Mouse (Mus musculus): Measurements from ENCODE around the gene Chchd5. TPM values are rescaled to one million over a fixed set of nuclear protein-coding genes. Genes with fewer than 3 reads are reported as not detected.

Chchd5 gene
- total and polyA plus RNA-seq, 2 experiments from 2014 or later: 14.1 to 23.6 TPM

DNA sequence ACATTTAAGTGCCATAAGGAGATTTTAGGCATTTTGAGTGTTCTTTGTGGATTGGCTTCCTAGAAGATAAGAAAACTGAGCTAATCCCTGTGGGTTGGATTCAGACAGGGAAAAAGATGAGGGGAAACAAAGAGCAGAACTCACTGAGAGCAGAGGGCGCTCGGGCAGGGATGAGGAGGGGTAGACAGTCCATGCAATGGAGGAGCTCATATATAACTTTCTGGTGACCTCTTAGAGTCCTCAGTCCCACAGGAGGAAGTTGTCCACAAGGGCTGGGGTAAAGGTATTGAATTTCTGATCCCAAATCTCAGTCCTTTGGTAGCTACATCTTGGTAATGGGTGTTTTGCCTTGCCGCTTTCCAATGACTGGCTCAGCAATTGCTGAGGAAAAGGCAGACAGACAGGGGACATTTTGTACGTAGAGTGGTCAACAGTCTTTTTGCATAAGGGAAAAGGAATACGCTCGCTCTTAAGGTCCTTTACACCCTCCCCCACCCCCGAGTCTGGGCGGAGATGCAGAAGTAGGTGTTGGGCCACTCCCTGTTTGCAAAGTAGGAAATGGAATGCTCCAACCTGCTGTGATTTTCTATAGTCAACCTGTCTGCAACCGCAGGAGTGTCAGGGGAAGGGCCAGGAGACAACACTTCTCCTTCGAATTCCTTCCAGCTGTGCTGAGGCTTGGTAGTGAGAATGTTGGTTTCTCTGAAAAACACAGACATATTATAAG lies 48.8 kb downstream of the Chchd5 start:
- Histone ChIP-seq H3K4me1 (ENCODE audit: insufficient read depth, low read length) (no peaks in the 10 kb centered on the region), H3K4me3 (ENCODE audit: low read depth, low read length) (no peak overlapping the region), H3K27me3 (ENCODE audit: insufficient read depth, low read length) (no peaks in the 10 kb centered on the region), H3K36me3 (ENCODE audit: insufficient read depth, low read length) (no peaks in the 10 kb centered on the region), H3K9ac (replicated peaks; ENCODE audit: low read length, poor library complexity, severe bottlenecking) (no peak overlapping the region), H3K4me2 (ENCODE audit: low read depth, low read length, poor library complexity, severe bottlenecking) (no peak overlapping the region), H3K9me3 (ENCODE audit: low read length) (no peaks in the 10 kb centered on the region), H3K27ac (ENCODE audit: low read depth, low read length) (no peak overlapping the region)
- TF ChIP-seq CTCF (IDR thresholded peaks at IDR 0.05): no peak
- WGBS: 55% methylated on average over 10 of the region's 10 CpGs
- DNase-seq (ENCODE audit: low spot score) (no peak), ATAC-seq (ENCODE audit: low FRiP score) (no peak)

DNA sequence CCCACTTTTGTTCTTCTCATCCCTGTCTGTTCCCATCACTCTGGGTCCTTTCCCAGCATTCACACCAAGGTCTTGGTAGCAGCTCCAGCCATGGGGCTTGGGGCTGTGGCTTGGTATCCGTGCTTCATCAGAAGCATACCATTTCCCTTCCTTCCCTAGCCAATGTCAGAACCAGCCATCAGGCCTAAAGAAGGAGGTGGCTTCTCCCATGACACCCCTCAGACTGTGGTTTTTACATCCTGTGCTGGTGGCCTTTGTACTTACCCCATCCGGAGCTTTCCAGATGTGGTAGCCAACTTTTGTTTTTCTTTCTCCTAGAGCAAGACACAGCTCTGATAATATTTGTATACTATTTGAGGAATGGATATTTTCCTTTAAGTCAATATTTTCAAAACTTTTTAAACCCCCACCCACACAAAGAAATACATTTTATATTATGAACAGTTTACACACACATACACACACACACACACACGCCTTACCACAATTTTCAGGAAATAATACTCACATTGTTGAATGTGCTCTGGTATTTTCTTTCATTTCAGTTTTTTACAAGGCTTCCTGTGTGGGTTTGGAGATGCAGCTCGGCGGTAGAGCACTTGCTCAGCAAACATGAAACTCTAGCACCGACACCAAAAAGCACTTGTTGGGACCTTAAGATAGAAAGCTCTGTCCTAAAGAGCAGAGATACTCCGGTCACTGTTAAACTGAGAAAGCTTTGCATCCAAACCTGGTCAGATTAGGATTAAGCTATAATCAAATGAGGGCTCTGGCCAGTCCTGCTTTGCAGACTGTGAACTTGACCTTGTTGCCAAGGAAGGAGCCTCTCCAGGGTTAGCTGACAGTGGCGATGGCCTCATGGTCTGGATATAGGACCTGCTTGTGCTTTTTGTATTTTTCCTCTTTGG lies 50.7 kb downstream of the Chchd5 start:
- Histone ChIP-seq H3K4me2 (ENCODE audit: low read depth, low read length, poor library complexity, severe bottlenecking) (no peak overlapping the region), H3K4me1 (ENCODE audit: insufficient read depth, low read length) (no peaks in the 10 kb centered on the region), H3K9me3 (ENCODE audit: low read length) (no peaks in the 10 kb centered on the region), H3K4me3 (ENCODE audit: low read depth, low read length) (no peak overlapping the region), H3K27me3 (ENCODE audit: insufficient read depth, low read length) (no peaks in the 10 kb centered on the region), H3K27ac (ENCODE audit: low read depth, low read length) (no peak overlapping the region), H3K36me3 (ENCODE audit: insufficient read depth, low read length) (no peaks in the 10 kb centered on the region), H3K9ac (replicated peaks; ENCODE audit: low read length, poor library complexity, severe bottlenecking) (no peak overlapping the region)
- 82% methylated on average over 8 of the region's 8 CpGs for WGBS
- DNase-seq (ENCODE audit: low spot score): no peak
- TF ChIP-seq CTCF (IDR thresholded peaks at IDR 0.05): no peak
- no peak for ATAC-seq (ENCODE audit: low FRiP score)

DNA sequence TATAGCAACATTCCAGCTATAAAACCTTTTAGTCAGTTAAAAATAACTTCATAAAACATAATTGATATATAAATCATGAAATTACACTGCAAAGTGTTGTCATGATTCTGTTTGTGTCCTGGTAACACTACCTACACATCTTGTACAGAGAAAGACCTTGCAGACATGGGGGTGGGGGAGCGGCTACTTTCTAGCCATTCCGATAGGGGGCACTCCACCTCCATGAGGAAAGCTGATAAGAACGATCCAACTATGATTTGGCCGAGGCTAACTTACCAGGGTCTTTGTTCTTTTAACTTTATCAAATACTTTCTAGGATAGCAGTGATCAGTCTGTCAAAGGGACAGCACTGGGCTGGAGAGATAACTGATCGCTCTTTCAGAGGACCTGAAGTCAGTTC lies 52.0 kb downstream of the Chchd5 start:
- no peak for DNase-seq (ENCODE audit: low spot score)
- H3K4me3 ChIP-seq (ENCODE audit: low read depth, low read length): no peak overlapping the region
- 88% methylated on average over 5 of the region's 5 CpGs for WGBS

DNA sequence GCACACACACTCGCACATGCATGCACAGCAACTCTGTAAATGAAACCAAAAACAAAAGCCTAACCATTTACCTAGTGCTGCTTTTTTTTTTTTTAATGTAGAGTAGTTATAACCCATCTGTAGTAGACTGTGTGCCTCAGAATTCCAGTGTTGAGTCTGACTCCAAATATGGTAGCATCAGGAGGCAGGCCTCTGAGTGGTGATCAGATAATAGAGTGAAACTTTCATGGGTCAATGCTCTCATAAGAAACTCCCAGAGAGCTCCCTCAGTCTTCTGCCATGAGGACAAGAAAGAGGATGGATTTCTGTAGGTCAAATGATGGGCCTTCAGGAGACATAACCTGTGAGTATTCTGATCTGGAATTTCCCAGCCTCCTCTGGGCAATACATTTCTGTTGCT lies 52.9 kb downstream of the Chchd5 start:
- ATAC-seq (ENCODE audit: low FRiP score) (no peak), DNase-seq (ENCODE audit: low spot score) (no peak)
- Histone ChIP-seq H3K9ac (replicated peaks; ENCODE audit: low read length, poor library complexity, severe bottlenecking) (no peak overlapping the region), H3K36me3 (ENCODE audit: insufficient read depth, low read length) (no peaks in the 10 kb centered on the region), H3K4me1 (ENCODE audit: insufficient read depth, low read length) (no peaks in the 10 kb centered on the region), H3K4me3 (ENCODE audit: low read depth, low read length) (no peak overlapping the region), H3K9me3 (ENCODE audit: low read length) (no peaks in the 10 kb centered on the region), H3K27ac (ENCODE audit: low read depth, low read length) (no peak overlapping the region), H3K27me3 (ENCODE audit: insufficient read depth, low read length) (no peaks in the 10 kb centered on the region), H3K4me2 (ENCODE audit: low read depth, low read length, poor library complexity, severe bottlenecking) (no peak overlapping the region)
- WGBS: 100% methylated on average over 1 of the region's 1 CpGs
- TF ChIP-seq CTCF (IDR thresholded peaks at IDR 0.05): no peak

More for the DNA sequence above, 52.0 kb downstream of the Chchd5 start:
- Histone ChIP-seq H3K4me2 (ENCODE audit: low read depth, low read length, poor library complexity, severe bottlenecking) (no peak overlapping the region), H3K4me1 (ENCODE audit: insufficient read depth, low read length) (no peaks in the 10 kb centered on the region), H3K9me3 (ENCODE audit: low read length) (no peaks in the 10 kb centered on the region), H3K9ac (replicated peaks; ENCODE audit: low read length, poor library complexity, severe bottlenecking) (no peak overlapping the region), H3K27ac (ENCODE audit: low read depth, low read length) (no peak overlapping the region), H3K27me3 (ENCODE audit: insufficient read depth, low read length) (no peaks in the 10 kb centered on the region), H3K36me3 (ENCODE audit: insufficient read depth, low read length) (no peaks in the 10 kb centered on the region)
- TF ChIP-seq CTCF (IDR thresholded peaks at IDR 0.05): no peak
- no peak for ATAC-seq (ENCODE audit: low FRiP score)

DNA sequence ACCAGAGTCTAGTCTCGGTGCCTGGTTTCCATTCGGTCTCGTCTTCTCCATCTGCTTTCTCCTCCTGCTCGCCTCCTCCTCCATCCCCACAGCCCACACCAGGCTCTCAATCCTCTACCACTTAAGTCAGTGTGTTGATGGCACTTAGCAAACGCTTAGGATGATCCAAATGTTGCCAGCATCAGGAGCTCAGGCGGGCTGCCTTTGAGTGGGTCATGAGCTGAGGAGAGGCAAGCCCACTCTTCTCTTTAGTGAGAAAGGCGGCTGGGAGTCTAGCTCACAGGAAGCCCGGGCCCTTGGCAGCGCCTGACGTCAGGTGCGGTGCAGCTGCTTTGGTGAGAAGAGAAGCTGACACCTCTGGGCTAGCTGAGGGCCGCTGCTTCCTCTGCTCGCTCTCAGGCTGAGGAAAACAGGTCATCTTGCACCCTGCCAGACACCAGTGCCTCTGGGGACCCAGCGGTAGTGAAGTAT lies 54.1 kb downstream of the Chchd5 start:
- ATAC-seq (ENCODE audit: low FRiP score) (no peak), DNase-seq (ENCODE audit: low spot score) (no peak)
- no peak overlapping the region for H3K4me3 ChIP-seq (ENCODE audit: low read depth, low read length)
- no peak overlapping the region for H3K27ac ChIP-seq (ENCODE audit: low read depth, low read length)
- WGBS: 80% methylated on average over 14 of the region's 14 CpGs
- no peak overlapping the region for H3K4me2 ChIP-seq (ENCODE audit: low read depth, low read length, poor library complexity, severe bottlenecking)
- no peaks in the 10 kb centered on the region for H3K9me3 ChIP-seq (ENCODE audit: low read length)
- TF ChIP-seq CTCF (IDR thresholded peaks at IDR 0.05): no peak
- H3K9ac ChIP-seq (replicated peaks; ENCODE audit: low read length, poor library complexity, severe bottlenecking): no peak overlapping the region
- no peaks in the 10 kb centered on the region for H3K4me1 ChIP-seq (ENCODE audit: insufficient read depth, low read length)
- H3K36me3 ChIP-seq (ENCODE audit: insufficient read depth, low read length): no peaks in the 10 kb centered on the region
- H3K27me3 ChIP-seq (ENCODE audit: insufficient read depth, low read length): no peaks in the 10 kb centered on the region

Other genes with a start within 250 kb of the Chchd5 start
- 3.5 and 5.0 TPM in 2 replicates for gene Zc3h8, start 185.6 kb upstream of the Chchd5 start, total RNA-seq (2014; rRNA removed)
- 14.7 and 15.5 TPM in 2 replicates for gene Zc3h8, start 185.6 kb upstream of the Chchd5 start, polyA plus RNA-seq (2015; fragmentation: Nextera tagmentation; extraction: Ambion mirVana)
- gene Zc3h6, start 162.3 kb upstream of the Chchd5 start, total RNA-seq (2014; rRNA removed): 6.8 and 8.9 TPM in 2 replicates
- 4.8 and 5.9 TPM in 2 replicates for gene Zc3h6, start 162.3 kb upstream of the Chchd5 start, polyA plus RNA-seq (2015; fragmentation: Nextera tagmentation; extraction: Ambion mirVana)
- gene Gm10762, start 162.0 kb upstream of the Chchd5 start, total RNA-seq (2014; rRNA removed): 26.6 and 29.8 TPM in 2 replicates
- gene Gm10762, start 162.0 kb upstream of the Chchd5 start, polyA plus RNA-seq (2015; fragmentation: Nextera tagmentation; extraction: Ambion mirVana): 14.9 and 18.2 TPM in 2 replicates
- gene Vinac1, start 81.5 kb upstream of the Chchd5 start, total RNA-seq (2014; rRNA removed): 1.8 and 2.3 TPM in 2 replicates
- 0.94 and 1.1 TPM in 2 replicates for gene Vinac1, start 81.5 kb upstream of the Chchd5 start, polyA plus RNA-seq (2015; fragmentation: Nextera tagmentation; extraction: Ambion mirVana)
- gene Ttl, start 63.8 kb upstream of the Chchd5 start, total RNA-seq (2014; rRNA removed): 53.7 and 58.0 TPM in 2 replicates
- 28.8 and 30.2 TPM in 2 replicates for gene Ttl, start 63.8 kb upstream of the Chchd5 start, polyA plus RNA-seq (2015; fragmentation: Nextera tagmentation; extraction: Ambion mirVana)
- 23.1 and 25.9 TPM in 2 replicates for gene Polr1b, start 28.7 kb upstream of the Chchd5 start, total RNA-seq (2014; rRNA removed)
- gene Polr1b, start 28.7 kb upstream of the Chchd5 start, polyA plus RNA-seq (2015; fragmentation: Nextera tagmentation; extraction: Ambion mirVana): 10.4 and 11.1 TPM in 2 replicates
- 80.0 and 82.2 TPM in 2 replicates for gene Slc20a1, start 69.1 kb downstream of the Chchd5 start, total RNA-seq (2014; rRNA removed)
- 44.9 and 47.7 TPM in 2 replicates for gene Slc20a1, start 69.1 kb downstream of the Chchd5 start, polyA plus RNA-seq (2015; fragmentation: Nextera tagmentation; extraction: Ambion mirVana)
- 2.6 and 5.8 TPM in 2 replicates for gene Ckap2l, start 167.5 kb downstream of the Chchd5 start, total RNA-seq (2014; rRNA removed)
- gene Ckap2l, start 167.5 kb downstream of the Chchd5 start, polyA plus RNA-seq (2015; fragmentation: Nextera tagmentation; extraction: Ambion mirVana): 4.8 and 5.0 TPM in 2 replicates
- gene Il1a, start 180.3 kb downstream of the Chchd5 start, total RNA-seq (2014; rRNA removed): 0.52 and 0.93 TPM in 2 replicates
- gene Il1a, start 180.3 kb downstream of the Chchd5 start, polyA plus RNA-seq (2015; fragmentation: Nextera tagmentation; extraction: Ambion mirVana): 0.21 and 0.31 TPM in 2 replicates
- gene Il1b, start 241.4 kb downstream of the Chchd5 start, total RNA-seq (2014; rRNA removed): not detected in 2 replicates
- gene Il1b, start 241.4 kb downstream of the Chchd5 start, polyA plus RNA-seq (2015; fragmentation: Nextera tagmentation; extraction: Ambion mirVana): 0.33 TPM in 1 of 2 replicates, not detected in the other